Mouse (Mus musculus): ENCODE results near the gene Itm2a.

Itm2a gene

DNA sequence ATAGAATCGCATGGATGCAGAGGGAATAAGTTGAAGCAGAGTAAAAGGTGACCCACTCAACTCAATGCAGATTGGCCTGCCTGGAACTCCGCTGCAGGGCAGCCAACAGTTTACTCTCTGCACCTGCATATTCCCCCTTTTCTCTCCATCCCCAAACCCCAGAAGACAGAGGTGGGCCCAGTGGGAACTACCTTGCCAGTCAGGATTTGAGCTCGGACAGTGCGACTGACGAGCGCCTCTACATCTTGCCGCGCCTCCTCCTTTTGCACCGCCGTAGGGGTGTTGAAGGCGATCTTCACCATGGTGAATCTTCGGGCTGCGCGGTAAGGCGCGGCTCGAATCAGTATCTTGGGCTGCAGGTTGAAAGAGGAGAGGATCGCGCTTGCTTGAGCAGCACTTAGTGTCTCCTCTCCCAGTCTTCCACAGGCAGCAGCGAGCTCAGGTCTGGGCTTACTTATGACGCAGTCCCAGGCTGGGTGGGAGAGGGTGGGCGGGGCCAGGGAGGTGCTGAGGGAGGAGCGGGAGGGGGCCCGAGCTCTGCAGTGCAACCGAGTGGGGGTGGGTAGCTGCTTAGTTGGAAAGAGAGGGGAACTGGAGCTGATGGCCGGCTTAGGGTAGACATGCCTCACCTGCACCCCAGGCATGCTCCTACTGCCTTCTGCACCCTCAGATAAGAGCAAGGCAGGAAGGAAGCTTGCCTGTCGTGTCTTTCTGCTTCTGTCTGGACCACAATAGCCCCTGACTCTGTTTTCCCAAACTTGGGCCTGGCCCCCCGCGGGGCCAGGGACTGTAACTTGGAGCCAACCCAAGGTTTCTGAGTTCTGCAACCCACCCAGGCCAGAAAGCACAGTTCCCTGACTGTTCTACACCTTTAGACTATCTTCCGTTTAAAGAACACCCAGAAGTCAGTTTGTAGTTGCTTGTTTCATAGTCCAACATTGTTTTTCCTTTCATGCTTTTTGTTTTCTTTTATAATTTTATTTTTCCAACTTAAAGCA lies at the start of gene Itm2a:
Gene Itm2a, minus strand, starts transcription at position 462 of the 998 bp plus-strand sequence.
- DNase-seq (ENCODE audit: low spot score in 2 of 2): peak in 1 of 2 experiments; percentile 2

DNA sequence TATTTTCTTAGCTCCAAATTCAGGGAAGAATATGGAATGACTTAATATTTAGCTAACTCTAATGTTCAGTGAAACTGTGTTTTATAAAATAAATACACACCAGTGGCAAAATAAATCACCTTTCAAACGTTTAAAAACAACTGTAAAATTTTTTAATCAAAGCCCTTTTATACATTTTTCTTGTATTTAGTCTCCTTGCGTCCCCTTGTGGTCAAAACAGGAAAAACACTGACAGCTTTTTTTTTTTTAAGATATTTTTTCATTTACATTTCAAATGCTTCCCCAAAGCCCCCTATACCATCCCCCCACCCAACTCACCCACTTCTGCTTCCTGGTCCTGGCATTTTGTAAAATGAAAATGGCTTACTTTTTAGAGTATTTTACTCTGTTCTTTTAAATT lies 32.7 kb upstream of the Itm2a start:
- no peak for DNase-seq (ENCODE audit: low spot score in 2 of 2)

DNA sequence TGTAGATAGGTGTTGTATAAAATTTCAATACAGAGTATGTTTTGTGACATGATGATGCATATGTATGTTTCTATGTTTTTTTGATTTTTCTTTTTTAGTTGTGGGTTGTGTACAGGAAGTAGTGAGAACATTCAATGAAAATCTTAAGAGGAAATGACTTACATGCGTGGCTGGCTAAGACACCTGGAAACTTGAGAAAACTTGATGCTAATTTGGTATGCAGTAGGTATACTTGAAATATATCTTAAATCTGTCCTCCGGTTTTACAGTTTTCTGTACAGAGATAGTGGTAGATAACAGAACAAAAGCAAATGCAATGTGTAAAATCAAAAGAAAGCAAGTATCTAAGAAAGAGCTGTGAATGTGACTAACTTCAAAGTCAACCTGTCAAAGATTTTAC lies 18.1 kb upstream of the Itm2a start:
- DNase-seq (ENCODE audit: low spot score in 2 of 2): no peak

DNA sequence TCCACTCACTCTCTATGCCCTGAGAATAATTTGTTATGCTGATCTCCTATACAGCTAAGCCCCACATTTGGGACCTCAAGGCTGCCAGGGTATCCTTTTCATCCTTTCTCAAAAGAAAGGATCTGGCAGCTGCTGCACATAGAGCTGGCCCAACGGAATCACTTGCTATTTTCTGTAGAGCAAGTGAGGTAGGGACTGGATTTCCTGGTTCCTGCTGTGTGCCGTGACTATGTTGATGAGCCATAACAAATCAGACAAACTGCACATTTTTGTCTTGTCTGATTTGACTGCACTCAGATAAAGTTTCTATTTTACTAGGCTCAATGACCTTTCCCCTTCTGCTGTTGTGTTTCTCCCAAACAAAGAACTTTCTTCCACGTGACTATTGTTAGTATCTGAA lies 14.2 kb upstream of the Itm2a start:
- DNase-seq (ENCODE audit: low spot score in 2 of 2): no peak

DNA sequence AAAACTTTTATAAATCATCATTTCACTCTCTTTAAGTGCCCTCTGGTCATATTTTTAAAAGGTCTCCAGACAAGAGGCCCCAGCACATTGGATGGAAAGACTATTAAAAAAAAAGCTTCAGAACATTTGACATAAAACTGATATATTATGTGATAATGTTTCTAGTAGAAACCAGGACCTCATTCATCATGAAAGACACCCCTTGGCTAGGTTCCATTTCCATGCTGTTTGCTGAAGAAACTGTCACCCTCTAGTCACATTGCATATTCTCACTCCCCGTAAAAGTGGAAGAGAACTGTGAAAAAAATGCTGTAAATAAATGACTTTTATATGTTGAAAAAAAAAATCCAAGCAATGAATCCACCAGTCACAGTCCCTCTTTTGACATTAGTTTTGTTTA lies 12.8 kb upstream of the Itm2a start:
- no peak for DNase-seq (ENCODE audit: low spot score in 2 of 2)

DNA sequence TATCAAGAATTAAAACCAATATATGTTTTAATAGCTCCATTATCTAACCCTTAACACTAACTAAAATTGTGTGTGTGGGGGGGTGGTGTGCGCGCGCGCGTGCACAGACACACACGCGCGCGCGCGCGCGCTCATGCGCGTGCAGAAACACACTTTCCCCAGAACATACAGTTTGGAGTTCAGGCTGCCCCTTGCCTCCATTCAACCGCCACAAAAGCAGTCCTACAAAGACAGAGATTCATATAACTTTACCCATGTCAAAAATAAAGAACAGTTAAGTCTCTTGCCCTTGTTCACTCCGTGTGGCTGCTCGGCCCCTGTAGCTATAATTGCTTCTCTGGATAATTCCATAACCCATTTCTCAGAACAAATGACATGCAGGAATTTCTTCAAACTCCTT lies 695 bp downstream of the Itm2a start:
- no peak for DNase-seq (ENCODE audit: low spot score in 2 of 2)

DNA sequence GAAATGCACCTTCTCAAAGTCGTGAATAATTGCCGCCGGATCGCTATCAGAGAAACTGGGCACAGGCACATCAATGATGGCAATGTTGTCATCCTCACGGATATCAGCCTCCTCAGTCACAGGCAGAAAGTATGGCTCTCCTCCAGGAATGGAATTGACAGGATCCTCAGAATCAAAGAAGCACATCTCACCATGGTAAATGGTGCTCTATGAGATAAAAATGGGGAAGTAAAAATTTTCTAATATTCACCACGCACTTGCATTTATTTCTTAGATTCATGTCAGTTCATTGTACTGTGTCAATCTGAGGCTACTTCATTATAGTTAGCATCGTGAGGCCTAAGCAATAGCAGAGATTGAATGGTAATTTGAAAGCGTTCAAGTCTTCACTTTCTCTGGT lies 4.1 kb downstream of the Itm2a start:
- no peak for DNase-seq (ENCODE audit: low spot score in 2 of 2)

DNA sequence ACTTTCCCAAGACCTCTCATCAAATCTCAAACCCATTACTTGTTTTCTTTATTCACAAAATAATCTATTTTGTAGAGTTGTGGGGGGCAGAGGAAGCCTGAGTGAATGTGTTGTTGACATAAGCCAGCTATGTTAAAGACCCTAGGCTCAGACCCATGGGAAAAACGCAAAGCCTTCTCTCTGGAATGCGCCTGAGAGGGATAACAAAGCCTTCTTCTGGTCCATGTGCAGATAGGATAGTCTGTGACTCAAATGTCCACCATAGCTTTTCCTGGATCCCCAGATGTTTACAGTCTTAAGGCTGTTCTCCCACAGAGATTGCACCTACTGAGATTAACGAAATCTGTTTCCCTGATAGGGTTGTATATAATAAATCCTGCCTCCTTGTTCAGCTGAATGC lies 9.9 kb downstream of the Itm2a start:
- DNase-seq (ENCODE audit: low spot score in 2 of 2): no peak

DNA sequence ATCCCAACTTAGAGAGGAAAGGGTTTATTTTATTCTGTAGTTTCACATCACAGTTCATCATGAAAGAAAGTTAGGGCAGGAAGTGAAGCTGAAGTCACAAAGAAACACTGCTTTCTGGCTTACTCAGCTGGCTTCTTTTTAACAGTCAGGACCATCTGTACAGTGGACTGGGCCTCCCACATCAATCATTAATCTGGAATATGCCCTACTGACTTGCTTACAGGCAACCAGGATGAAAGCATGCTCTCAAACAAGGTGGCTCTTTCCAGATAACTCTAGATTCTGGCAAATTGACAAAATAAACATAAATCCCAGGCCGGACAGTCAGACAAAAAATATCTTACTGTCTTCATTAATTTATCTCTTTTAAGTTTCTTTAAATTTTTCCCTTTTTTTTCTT lies 27.8 kb downstream of the Itm2a start:
- no peak for DNase-seq (ENCODE audit: low spot score in 2 of 2)
